Mouse (Mus musculus) CH12.LX (cell line): Measurements from ENCODE around the gene Fli1.

Experiments used
- CTCF ChIP-seq, 2 experiments: IDR thresholded peaks in 1 of 2; conservative IDR thresholded peaks in 1 of 2; 2 replicates each; pipeline ENCODE4 v1.5.1; 2011 to 2012; ENCODE audit warnings: low read depth in 2 of 2, low read length in 2 of 2, improper control_type of control experiment in 1 of 2, inconsistent platforms in 1 of 2, mild to moderate bottlenecking in 1 of 2, moderate library complexity in 1 of 2
- E2F4 ChIP-seq: IDR thresholded peaks from 2 replicates; pipeline ENCODE4 v1.6.1; 2011; ENCODE audit warnings: low read depth, low read length, improper control_type of control experiment; ENCODE audit not compliant: insufficient replicate concordance
- EP300 ChIP-seq: IDR thresholded peaks from 2 replicates; pipeline ENCODE4 v1.6.1; 2011; ENCODE audit warnings: low read length, improper control_type of control experiment
- JUND ChIP-seq: conservative IDR thresholded peaks from 2 replicates; pipeline ENCODE4 v1.6.1; 2011; ENCODE audit warnings: low read depth, low read length, improper control_type of control experiment
- PAX5 ChIP-seq: IDR thresholded peaks from 2 replicates; pipeline ENCODE4 v1.6.1; 2012; ENCODE audit warnings: low read length, inconsistent platforms, mixed read lengths
- POLR2A ChIP-seq: IDR thresholded peaks from 2 replicates; pipeline ENCODE4 v1.6.1; 2011; ENCODE audit warnings: low read depth, mild to moderate bottlenecking, improper control_type of control experiment, low read length
- POLR2AphosphoS2 ChIP-seq: IDR thresholded peaks from 2 replicates; pipeline ENCODE4 v1.6.1; 2011; ENCODE audit warnings: low read depth, low read length, improper control_type of control experiment
- USF2 ChIP-seq: conservative IDR thresholded peaks from 2 replicates; pipeline ENCODE4 v1.6.1; 2011; ENCODE audit warnings: low read depth, low read length, improper control_type of control experiment

DNA sequence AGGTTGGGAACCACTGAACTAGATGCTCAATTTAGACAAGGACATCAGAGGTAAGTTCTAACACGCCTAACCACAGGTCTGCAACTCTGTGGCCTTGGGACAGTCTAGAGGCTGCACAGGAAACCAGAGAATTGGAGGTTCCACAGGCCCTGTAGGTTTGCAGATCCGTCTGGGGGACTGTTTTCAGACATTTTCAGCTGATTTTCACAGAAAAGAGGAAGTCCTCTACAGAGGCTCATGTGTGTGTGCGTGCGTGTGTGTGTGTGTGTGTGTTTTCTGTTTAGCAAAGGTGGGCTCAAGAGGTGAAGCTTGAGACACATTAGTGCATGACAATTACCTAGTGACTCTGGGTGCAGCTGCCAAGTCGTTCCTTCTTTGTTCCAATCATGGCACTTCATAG lies 151.6 kb downstream of the Fli1 start:
- no peak for TF ChIP-seq POLR2A
- peak; percentile 73 for TF ChIP-seq EP300
- TF ChIP-seq E2F4: no peak
- no peak for TF ChIP-seq CTCF (conservative IDR thresholded peaks at IDR 0.05 in 1 of 2, IDR thresholded peaks at IDR 0.05 in 1 of 2; ENCODE audit: low read depth in 2 of 2, low read length in 2 of 2)
- TF ChIP-seq USF2: no peak
- TF ChIP-seq JUND: no peak
- no peak for TF ChIP-seq POLR2AphosphoS2
- no peak for TF ChIP-seq PAX5
